ENCODE assay signal across 8 mouse cellular contexts in the genomic region with DNA sequence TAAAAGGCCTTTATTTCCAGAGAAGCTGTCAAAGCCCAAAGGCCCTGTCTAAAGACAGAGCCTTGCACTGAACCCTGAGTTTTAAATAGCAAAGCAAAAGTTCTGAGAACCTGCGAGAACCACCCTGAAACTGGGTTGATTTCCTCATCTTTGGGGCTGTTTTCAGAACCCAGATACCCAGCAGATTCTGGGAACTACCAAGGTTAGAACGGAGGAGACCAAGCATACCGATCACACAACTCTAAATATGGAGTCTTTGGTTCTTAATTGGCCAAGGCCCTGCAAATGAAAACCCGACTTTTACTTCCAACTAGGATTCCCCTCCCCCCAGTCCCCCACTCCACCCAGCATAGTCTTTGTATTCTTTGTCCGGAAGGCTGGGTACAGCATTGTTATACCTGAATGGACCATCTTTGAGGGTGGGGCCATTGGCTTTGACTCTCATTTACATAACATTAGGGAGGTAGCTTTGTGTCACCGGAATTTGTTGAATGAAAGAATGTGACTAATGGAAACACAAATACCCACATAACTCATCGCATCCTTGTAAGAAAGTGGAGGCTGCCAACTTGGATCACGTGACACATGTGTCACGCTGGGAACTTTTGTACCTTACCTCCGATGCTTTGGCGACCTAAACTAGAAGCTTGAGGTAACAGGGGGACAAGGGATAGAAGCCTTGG.
DNase-seq lines count a peak whose midpoint lies in the region; ATAC-seq lines count a peak whose summit lies in the region.

No protein-coding gene starts in this region.

- DNase-seq in heart, postnatal 4 days = no peak
- peak; percentile 92 for DNase-seq in WW6 (ENCODE audit: low read depth, low spot score)
- no peak for DNase-seq in hindbrain, embryonic 14.5 days (ENCODE audit: low spot score)
- no peak for DNase-seq in cerebellum, postnatal 10 days
- DNase-seq in adrenal gland, postnatal 10 days = no peak
- no peak for DNase-seq in natural killer cell, adult 2 months (ENCODE audit: low spot score in 2 of 2)

- peak overlapping the region in 1 of 2 experiments; percentile 64; a peak in 1 of 4 replicates for H3K4me3 ChIP-seq in heart, embryonic 14.5 days (ENCODE audit: control insufficient read depth in 1 of 2, insufficient read depth in 1 of 2, low read depth in 1 of 2, low read length in 2 of 2)
- no peak overlapping the region for H3K4me3 ChIP-seq in hindbrain, embryonic 14.5 days (replicated peaks; ENCODE audit: low read length)
- no peak overlapping the region for H3K4me3 ChIP-seq in midbrain, embryonic 15.5 days

- H3K27ac ChIP-seq in heart, embryonic 14.5 days (replicated peaks in 1 of 2; ENCODE audit: control insufficient read depth in 1 of 2, insufficient read depth in 1 of 2, low read depth in 2 of 2, low read length in 2 of 2) = peak overlapping the region; percentile 92 to 98
- peak overlapping the region; percentile 43 for H3K27ac ChIP-seq in hindbrain, embryonic 14.5 days
- peak overlapping the region; percentile 63; the same call in 1 of the 2 replicates for H3K27ac ChIP-seq in midbrain, embryonic 15.5 days

- H3K36me3 ChIP-seq in heart, embryonic 14.5 days (ENCODE audit: control insufficient read depth, insufficient read depth, low read length) = peaks cover 18% of the 10 kb centered on the region
- no peaks in the 10 kb centered on the region for H3K36me3 ChIP-seq in hindbrain, embryonic 14.5 days (replicated peaks; ENCODE audit: control insufficient read depth, insufficient read depth)
- H3K36me3 ChIP-seq in midbrain, embryonic 15.5 days (replicated peaks) = no peaks in the 10 kb centered on the region

- H3K27me3 ChIP-seq in heart, embryonic 14.5 days (ENCODE audit: control insufficient read depth, insufficient read depth, low read length) = no peaks in the 10 kb centered on the region
- no peaks in the 10 kb centered on the region for H3K27me3 ChIP-seq in hindbrain, embryonic 14.5 days (ENCODE audit: control insufficient read depth, insufficient read depth, low read length)
- H3K27me3 ChIP-seq in midbrain, embryonic 15.5 days (replicated peaks) = no peaks in the 10 kb centered on the region

- WGBS in heart, embryonic 14.5 days = 73% methylated on average over 11 of the region's 11 CpGs
- 22% methylated on average over 11 of the region's 11 CpGs for WGBS in hindbrain, embryonic 14.5 days
- WGBS in midbrain, embryonic 15.5 days = 26% methylated on average over 11 of the region's 11 CpGs

- peaks cover 19 to 55% of the 10 kb centered on the region in 2 experiments for H3K4me1 ChIP-seq in heart, embryonic 14.5 days (ENCODE audit: control insufficient read depth in 2 of 2, insufficient read depth in 2 of 2, low read length in 2 of 2)
- H3K4me1 ChIP-seq in hindbrain, embryonic 14.5 days (replicated peaks; ENCODE audit: control insufficient read depth, insufficient read depth, low read length) = peaks cover 32% of the 10 kb centered on the region
- peaks cover 30% of the 10 kb centered on the region for H3K4me1 ChIP-seq in midbrain, embryonic 15.5 days

- peak overlapping the region; percentile 88 for H3K9ac ChIP-seq in heart, embryonic 14.5 days (ENCODE audit: low read length)
- no peak overlapping the region for H3K9ac ChIP-seq in hindbrain, embryonic 14.5 days
- no peak overlapping the region for H3K9ac ChIP-seq in midbrain, embryonic 15.5 days

- no peak for ATAC-seq in heart, embryonic 14.5 days (ENCODE audit: insufficient number of reproducible peaks, insufficient read depth, low FRiP score, low read depth)
- ATAC-seq in hindbrain, embryonic 14.5 days (ENCODE audit: low FRiP score) = no peak
- no peak for ATAC-seq in midbrain, embryonic 15.5 days (replicated peaks)

- peak overlapping the region; percentile 78 for H3K4me2 ChIP-seq in heart, embryonic 14.5 days (ENCODE audit: low read length)
- H3K4me2 ChIP-seq in hindbrain, embryonic 14.5 days (replicated peaks) = peak overlapping the region; percentile 52; the same call in 1 of the 2 replicates
- no peak overlapping the region for H3K4me2 ChIP-seq in midbrain, embryonic 15.5 days

- no peaks in the 10 kb centered on the region for H3K9me3 ChIP-seq in heart, embryonic 14.5 days (ENCODE audit: control insufficient read depth, low read length)
- no peaks in the 10 kb centered on the region for H3K9me3 ChIP-seq in hindbrain, embryonic 14.5 days (ENCODE audit: control insufficient read depth, low read length)
- H3K9me3 ChIP-seq in midbrain, embryonic 15.5 days = no peaks in the 10 kb centered on the region

Comparison
In these comparisons a context has a peak if more than half of its experiments do, and no peak if none do; other contexts are left out.
1. H3K27ac ChIP-seq: peak in every context shown above with its lines; median percentile 95 in heart, embryonic 14.5 days; 63 in midbrain, embryonic 15.5 days; 43 in hindbrain, embryonic 14.5 days.